Mouse (Mus musculus) embryonic fibroblast, embryonic 13.5 days (primary cell): ENCODE measurements around the gene B230217C12Rik.

ENCODE experiments used
- CTCF ChIP-seq: IDR thresholded peaks from 2 replicates; pipeline ENCODE4 v1.5.1; 2011; ENCODE audit warnings: mild to moderate bottlenecking, control low read depth, low read length, moderate library complexity, borderline replicate concordance; ENCODE audit not compliant: insufficient read depth
- POLR2A ChIP-seq: IDR thresholded peaks from 2 replicates; pipeline ENCODE4 v1.6.1; 2011; ENCODE audit warnings: low read depth, mild to moderate bottlenecking, control low read depth, low read length, moderate library complexity

GRCm38 (mm10) chr11:97810970-97811369 is 29.6 kb upstream of the B230217C12Rik start:
- TF ChIP-seq CTCF (no peak), POLR2A (no peak)
